Mouse (Mus musculus): Measurements from ENCODE around the gene Cnga4.
"Not testable (repeated sequence)": the region's sequence is repeated elsewhere in the genome, so short reads cannot be mapped to it uniquely, and the experiment has no call there.

Gene Cnga4

DNA sequence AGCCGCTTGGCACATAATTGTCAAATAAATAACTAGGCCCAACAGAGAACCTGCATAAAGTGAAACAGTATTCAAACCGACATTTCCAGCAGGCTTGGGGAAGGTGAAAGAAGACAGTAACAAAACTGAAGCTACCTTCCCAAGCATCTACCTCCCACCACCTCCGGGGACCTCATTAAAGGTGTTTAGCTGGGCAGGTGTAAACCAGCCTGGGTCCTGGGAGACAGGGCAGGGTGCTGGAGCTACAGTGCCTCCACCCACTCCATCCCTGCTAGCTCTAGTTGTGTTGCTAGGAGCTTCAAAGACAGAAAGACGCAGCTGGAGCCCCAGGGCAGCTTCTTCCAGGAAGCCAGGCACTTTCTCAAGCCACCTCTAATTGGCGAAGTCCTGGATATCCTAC, at the start of gene Cnga4:
TSS of gene Cnga4 (plus strand) at position 301 of the 400 bp plus-strand sequence.
- no peak for ATAC-seq (ENCODE audit: insufficient number of reproducible peaks, low FRiP score, low TSS enrichment)

DNA sequence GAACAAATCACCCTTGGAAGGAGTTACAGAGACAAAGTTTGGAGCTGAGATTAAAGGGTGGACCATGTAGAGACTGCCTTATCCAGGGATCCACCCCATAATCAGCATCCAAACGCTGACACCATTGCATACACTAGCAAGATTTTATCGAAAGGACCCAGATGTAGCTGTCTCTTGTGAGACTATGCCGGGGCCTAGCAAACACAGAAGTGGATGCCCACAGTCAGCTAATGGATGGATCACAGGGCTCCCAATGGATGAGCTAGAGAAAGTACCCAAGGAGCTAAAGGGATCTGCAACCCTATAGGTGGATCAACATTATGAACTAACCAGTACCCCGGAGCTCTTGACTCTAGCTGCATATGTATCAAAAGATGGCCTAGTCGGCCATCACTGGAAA, 48.3 kb upstream of the Cnga4 start:
- ATAC-seq (ENCODE audit: insufficient number of reproducible peaks, low FRiP score, low TSS enrichment), result not testable (repeated sequence)

DNA sequence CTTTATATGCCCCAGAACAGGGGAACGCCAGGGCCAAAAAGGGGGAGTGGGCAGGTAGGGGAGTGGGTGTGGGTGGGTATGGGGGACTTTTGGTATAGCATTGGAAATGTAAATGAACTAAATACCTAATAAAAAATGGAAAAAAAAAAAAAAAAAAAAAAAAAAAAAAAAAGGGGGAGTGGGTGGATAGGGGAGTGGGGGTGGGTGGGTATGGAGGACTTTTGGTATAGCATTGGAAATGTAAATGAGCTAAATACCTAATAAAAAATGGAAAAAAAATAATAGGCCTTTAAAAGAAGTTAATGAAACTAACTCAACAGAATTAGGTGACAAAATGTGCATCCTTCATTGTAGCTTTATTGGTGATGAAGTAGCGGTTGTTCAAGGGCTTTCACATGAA, 47.9 kb upstream of the Cnga4 start:
- not testable (repeated sequence) for ATAC-seq (ENCODE audit: insufficient number of reproducible peaks, low FRiP score, low TSS enrichment)

DNA sequence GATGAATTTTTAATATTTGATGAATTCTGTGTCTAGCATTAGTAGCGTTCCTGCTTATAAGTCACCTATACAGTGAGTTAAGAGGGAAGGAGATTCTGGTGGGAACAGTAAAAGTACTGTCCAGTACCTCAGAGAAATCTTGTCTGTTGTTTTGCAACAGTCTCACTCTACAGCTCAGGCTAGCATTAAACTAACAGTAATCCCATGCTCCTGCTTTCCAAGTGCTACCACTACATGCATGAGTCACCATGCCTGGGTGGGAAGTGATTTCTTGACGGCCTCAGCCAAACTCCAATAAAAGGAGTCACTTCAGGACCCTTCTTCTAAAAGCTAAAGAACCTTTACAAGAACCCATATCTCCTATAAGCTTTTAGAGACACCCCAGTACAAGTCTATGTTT, 42.7 kb upstream of the Cnga4 start:
- no peak for ATAC-seq (ENCODE audit: insufficient number of reproducible peaks, low FRiP score, low TSS enrichment)

DNA sequence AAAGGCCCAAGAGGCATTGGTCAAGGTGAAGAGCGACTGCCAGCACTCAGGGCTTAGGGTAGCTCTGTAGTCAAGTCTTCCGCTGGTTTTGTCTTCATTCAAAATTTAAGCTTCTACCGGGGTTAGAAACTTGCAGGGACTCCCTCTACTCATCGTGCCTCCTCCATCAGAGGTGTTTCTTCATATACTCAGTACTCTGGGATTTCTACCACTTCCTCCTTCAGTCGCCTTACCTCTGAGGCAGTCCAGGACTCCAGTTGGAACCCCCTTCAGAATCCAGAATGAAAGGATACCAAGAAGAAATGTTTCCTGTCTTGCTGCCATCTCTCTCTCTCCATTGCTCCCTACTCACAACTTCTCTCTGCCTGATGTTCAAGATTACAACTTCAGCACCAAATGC, 37.1 kb upstream of the Cnga4 start:
- no peak for ATAC-seq (ENCODE audit: insufficient number of reproducible peaks, low FRiP score, low TSS enrichment)

DNA sequence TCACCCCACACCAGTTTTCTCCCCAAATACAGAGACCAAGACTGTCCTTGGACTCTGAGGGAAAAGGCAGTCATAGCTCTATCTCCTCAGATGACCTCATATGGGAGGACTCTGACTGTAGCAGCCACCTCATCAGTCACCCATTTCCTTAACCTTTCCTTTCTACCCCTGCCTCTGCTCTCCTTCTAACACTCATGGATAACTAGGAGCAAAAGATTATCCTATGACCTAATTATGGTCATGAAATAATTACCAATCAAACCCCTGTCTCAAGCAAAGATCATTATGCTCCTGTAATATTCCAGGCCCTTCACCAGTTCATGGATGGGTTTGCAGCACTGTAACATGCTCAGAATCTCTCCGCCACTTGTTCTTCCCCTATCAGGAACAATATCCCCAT, 36.4 kb upstream of the Cnga4 start, which contains the start of gene Olfr692:
TSS of gene Olfr692 (plus strand) at position 301 of the 400 bp plus-strand sequence.
- no peak for ATAC-seq (ENCODE audit: insufficient number of reproducible peaks, low FRiP score, low TSS enrichment)

DNA sequence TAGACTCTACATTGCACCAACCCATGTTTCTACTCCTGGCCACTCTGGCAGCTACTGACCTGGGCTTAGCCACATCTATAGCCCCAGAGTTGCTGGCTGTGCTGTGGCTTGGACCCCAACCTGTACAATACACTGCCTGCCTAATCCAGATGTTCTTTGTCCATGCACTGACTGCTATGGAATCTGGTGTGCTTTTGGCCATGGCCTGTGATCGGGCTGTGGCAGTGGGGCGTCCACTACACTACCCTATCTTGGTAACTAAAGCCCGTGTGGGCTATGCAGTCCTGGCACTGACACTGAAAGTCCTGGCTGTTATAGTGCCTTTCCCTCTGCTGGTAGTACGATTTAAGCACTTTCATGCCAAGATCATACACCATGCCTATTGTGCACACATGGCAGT, 35.8 kb upstream of the Cnga4 start:
- no peak for ATAC-seq (ENCODE audit: insufficient number of reproducible peaks, low FRiP score, low TSS enrichment)

DNA sequence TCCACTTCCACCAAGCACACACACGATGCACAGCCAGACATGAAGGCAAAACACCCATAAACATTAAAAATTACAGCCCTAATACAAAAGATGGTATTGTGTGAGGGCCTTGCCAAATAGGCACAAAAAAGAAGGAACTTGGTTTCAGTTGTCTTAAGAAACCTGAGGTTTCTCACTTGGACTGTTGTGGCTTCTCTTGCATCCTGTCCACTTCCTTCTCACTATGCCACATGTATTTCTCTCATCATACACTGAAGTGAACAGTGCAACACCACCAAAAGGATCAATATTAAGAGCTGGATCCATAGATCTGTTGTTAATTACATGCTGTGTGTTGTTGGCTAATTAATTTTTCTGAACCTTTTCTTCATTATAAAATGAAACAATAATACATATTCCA, 31.5 kb upstream of the Cnga4 start:
- no peak for ATAC-seq (ENCODE audit: insufficient number of reproducible peaks, low FRiP score, low TSS enrichment)

DNA sequence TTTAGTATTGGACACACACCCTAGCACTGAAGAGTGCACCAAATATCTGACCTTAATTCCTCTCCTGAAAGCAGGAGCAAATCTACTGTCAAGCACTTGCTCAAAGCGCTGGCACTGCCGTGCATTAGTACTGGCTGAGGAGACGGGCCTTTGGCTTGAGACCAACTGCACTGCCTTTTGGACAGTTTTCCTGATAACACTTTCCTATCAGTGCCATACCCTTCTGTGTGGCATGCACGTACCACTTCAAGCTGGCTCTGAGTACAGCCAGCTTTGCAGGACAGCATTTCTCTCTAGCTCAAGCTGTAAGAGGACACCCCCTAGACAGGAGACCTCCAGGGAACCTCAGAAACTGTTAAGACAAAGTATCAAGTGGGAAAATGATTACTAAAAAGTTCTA, 30.9 kb upstream of the Cnga4 start:
- ATAC-seq (ENCODE audit: insufficient number of reproducible peaks, low FRiP score, low TSS enrichment), result no peak

DNA sequence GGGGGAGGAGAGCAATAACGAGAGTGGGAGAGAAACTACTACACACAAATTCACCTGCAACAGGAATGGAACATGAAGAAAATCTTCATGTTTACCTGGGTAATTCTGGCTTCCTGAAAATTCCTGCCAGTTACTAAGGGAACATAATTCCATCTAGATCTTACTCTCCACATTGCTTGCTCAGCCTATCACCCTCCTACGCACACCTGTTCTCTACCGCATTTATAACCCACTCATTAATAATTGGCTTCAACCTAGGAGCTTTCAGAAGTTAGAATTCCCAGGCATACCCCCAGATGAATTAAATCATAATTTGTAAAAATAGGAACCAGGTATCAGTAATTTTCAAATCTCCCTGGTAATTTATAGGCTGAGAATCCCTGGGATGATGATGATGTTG, 30.4 kb upstream of the Cnga4 start:
- ATAC-seq (ENCODE audit: insufficient number of reproducible peaks, low FRiP score, low TSS enrichment), result no peak

DNA sequence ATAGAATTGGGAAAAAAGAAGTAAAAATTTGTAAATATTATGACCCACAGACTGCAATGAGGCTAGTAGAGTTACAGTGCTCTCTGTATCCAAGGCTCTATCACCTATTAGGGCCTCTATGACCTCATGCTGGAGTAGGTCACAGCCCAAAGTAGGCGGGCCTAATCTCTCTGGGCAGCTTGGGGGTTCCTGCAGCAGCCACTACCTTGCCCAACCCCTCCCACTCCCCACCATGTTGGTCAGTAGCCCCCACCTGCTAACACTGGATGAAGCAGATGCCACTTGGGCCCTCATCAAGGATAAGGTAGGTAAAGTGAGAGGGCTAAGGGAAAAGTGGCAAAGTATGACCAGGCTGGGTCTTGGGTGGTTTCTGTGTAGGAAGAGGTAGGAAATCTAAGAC, 29.5 kb upstream of the Cnga4 start, which contains the start of gene Gm5901:
TSS of gene Gm5901 (plus strand) at position 173 of the 400 bp plus-strand sequence.
- ATAC-seq (ENCODE audit: insufficient number of reproducible peaks, low FRiP score, low TSS enrichment), result no peak

DNA sequence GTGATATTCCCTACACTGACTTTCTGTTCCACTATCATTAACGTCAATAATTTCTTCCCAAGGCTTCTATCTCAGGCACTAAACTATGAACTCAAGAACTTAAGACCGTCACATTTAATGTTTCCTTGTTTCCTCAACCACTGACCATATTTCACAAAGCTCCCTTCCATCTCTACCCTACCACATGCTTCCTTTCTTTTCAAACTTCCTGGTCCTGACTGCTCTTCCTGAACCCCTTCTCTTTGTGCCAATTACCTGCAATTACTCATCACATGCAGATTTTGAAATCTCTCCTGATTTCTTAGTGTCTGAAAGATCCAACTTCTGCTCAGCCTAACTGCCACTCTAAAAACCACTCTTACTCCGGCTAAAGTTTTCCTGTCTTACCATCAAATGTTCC, 24.0 kb upstream of the Cnga4 start:
- ATAC-seq (ENCODE audit: insufficient number of reproducible peaks, low FRiP score, low TSS enrichment), result no peak

DNA sequence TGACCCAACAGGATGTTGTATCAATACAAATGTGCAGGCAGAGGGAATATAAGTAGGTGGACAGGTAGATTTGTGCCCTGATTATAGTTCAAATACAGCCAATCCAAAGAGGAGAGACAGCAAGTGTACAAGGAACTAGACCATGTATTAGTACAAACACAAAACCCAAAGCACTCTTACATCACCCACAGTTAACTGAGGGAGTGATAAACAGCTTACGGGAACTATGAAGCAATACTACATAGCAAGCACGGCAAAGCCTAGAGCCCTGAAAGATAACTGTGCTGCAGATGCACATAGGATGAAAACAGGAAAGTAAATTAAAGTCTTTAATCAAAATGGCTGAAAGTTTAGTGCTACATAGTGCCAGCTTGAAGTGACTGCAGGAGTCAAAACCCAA, 16.7 kb upstream of the Cnga4 start:
- no peak for ATAC-seq (ENCODE audit: insufficient number of reproducible peaks, low FRiP score, low TSS enrichment)

DNA sequence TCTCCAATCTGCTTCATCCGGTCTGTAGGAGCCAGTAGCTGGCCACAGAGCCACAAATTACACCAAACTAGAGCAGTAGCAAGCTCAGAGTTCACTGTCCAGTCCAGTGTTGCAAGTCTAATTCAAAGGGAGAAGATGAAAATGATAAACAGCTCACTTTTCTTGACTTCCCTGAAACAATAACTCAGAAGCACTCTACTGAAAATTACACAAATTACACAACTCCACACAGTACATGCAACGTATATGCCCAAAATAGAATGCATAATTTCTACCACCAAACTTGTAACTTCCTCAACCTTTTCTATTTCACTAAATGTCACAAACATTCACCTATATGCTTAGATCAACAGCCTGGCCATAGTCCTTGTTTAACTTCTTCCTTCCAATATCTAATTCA, 14.1 kb upstream of the Cnga4 start:
- ATAC-seq (ENCODE audit: insufficient number of reproducible peaks, low FRiP score, low TSS enrichment), result no peak

DNA sequence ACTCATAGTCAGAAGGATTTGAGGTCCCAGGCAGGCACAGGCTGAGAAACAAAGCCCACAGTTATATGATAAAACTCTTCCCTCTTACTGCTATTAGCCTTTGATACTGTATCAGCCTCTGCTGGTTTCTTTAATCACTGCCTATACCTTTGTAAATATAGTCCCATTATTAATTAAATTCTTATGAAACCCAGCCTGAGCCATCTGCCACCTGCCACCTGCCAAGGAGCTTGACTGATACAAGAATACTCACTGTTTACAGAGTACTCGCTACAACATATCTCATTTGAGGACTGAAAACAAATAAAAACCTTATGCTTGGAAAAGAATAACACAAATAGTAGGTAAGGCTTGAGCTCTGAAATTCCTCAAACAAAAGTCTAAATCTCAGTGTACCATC, 9.8 kb upstream of the Cnga4 start:
- no peak; the same call in 1 of the 2 replicates for ATAC-seq (ENCODE audit: insufficient number of reproducible peaks, low FRiP score, low TSS enrichment)

DNA sequence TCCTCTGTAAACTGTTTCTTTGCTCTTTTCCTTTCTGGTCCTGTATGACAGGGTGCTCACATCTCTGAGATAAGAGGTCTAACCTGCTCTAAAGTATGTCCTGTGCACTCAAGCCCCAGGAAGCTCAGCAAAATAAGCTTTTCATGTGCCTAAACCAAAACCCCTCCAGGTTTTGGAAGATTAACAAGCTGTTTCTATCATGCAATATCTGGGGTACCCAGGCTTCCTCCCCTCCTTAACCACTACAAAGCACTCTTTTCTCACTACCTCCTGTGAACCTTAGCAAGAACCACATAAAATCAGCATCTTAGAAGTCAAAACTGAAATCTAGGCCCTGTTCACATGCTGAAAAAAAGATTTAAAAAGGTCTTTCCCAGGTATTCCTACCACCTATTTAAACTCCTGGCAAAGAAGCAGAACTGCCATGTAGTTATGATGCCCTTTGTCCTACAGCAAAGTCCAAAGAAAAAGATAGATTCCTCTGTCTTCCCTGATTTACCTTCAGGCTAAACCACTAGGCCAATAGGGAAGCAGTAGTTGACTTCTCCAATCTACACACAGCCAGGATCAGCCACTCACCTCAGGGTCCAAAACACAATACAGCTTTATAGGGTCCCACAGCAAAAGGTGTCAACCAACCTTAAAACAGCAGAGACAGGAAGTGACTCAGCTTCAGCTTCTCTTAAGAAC, 9.1 kb upstream of the Cnga4 start:
- no peak for ATAC-seq (ENCODE audit: insufficient number of reproducible peaks, low FRiP score, low TSS enrichment)

DNA sequence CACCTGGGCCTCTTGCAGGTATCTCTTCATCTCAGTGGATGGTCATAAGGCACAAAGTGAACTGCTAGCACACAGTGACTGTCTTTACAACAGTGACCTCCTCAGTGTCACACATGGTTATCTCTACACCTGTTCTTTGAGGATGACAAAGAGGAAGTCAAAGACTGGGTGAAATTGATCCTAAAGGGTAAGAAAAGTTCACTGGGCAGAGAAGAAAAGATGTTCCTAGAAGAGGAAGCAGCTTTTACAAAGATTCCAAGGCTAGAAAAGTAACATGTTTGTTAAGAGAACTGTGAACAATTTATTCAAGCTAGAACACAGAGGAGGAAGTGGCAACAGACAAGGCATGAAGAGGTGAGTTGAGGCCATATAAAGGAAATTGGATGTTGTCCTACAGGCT, 8.2 kb upstream of the Cnga4 start:
- no peak for ATAC-seq (ENCODE audit: insufficient number of reproducible peaks, low FRiP score, low TSS enrichment)

DNA sequence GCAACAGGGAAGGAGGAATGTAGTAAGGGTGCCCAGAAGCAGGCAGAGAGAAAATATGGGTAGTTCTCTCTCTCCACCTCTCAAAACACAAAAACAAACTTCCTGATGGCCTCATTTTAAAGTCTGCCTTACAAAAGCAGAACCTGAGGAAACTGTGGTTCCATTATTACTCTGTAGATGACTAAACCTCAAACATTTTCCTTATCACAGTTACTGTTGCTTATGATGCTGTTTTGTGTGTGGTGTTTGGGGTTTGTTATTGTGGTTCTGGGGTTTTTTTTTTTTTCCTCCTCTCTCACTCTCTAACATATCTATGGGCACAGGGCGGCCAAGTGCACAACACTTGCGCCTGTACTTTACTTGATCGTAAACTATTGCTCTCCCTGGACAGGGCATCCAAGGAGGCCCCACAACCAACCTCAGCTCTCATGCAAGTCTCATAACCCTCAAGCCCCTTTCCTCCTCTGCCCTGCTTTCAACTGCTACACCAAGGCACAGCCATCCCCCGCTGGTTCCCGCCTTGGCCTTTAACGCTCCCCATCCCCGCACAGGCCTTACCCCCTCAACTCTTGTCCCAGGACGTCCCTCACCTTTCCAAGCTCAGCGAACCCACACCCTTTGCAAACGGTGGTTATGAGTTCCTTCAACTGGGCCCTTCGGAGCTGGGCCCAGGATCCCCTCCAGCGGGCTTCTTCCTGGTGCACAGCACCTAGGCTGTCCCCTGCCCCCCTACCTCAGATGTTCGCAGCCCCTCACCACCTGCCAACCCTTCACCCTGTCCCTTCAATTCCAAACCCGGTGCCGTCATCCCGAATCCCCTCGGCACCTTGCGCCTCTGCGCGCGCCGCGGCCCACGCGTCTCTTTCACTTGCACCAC, 5.1 kb upstream of the Cnga4 start:
- peak; percentile 9 for ATAC-seq (ENCODE audit: insufficient number of reproducible peaks, low FRiP score, low TSS enrichment)

DNA sequence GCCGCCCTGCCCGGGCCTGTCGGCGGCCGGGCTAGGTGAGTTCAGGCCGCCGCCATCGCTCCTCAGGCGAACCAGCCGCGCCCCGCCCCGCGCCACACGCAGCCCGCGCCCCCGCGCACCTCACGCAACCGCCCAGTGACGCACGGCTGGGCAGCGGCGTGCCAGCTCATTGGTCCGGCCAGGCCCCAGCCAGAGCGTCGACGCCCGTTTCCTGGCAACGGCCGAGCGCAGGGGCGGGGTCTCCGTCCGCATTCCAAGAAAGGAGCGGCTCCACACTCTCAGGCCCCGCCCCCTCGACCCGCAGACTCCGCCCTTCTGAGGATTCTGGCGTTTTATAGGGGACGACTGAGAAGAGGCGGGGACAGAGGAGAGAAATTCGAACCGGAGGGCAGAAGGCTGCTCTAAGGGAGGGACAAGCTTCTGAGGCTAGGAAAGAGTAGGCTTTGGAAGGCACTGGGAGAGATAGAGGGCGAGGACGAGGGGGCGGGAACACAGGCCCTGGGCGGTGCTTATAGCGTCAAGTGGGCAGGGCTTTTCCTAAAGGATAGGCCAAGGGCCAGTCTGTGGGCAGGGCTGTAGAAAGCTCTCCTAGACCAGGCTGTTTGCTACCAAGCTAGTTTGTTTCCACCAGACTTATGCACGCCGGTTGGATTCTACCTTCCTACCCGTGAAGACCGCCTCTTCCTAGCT, 4.3 kb upstream of the Cnga4 start, which contains the start of gene Fam160a2:
TSS of gene Fam160a2 (minus strand) at position 120 of the 690 bp plus-strand sequence.
- ATAC-seq (ENCODE audit: insufficient number of reproducible peaks, low FRiP score, low TSS enrichment), result peak; percentile 97

DNA sequence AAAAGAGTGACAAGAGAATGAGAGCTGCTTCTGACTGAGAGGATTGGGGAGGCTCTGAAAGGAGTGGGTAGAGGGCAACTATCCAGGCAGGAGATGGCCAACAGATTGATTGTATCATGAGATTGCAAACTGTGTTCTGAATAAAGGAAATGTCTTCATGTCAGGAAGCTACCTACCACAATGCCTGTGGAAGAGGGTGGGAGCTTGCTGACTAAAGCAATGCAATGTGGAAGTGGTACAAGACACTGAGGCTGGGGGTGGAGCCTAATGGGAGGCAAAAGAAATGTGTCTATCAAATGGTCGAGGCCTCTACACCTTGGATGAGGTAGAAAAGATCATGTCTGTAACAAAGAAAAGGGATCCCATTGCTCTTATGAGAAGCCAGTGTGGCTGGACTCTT, 2.0 kb downstream of the Cnga4 start:
- ATAC-seq (ENCODE audit: insufficient number of reproducible peaks, low FRiP score, low TSS enrichment), result no peak

Measured in cerebellum, adult (tissue).